Mouse (Mus musculus) heart, embryonic 11.5 days (tissue): Measurements from ENCODE around the gene Sdk2. TPM values are rescaled to one million over a fixed set of nuclear protein-coding genes. Genes with fewer than 3 reads are reported as not detected.
A peak's percentile ranks its signal among the peaks of the same experiment; 100 is the strongest.

Source experiments
- ATAC-seq: fragments of 200-750 bp; cut with Nextera tagmentation; replicated peaks from 2 replicates; pipeline ENCODE4 v1.8.0; 2017; ENCODE audit warnings: moderate library complexity; ENCODE audit not compliant: insufficient number of reproducible peaks, low FRiP score, low TSS enrichment
- H3K27ac ChIP-seq: fragments of 300-500 bp; sonication (generic); 2 replicates; pipeline ENCODE4 v1.5.1; 2014; ENCODE audit warnings: mild to moderate bottlenecking, low read depth, low read length
- H3K27me3 ChIP-seq: fragments of 300-500 bp; sonication (generic); 2 replicates; pipeline ENCODE4 v1.6.1; 2014; ENCODE audit warnings: mild to moderate bottlenecking, low read length, mixed read lengths; ENCODE audit not compliant: control insufficient read depth, insufficient read depth
- H3K36me3 ChIP-seq: fragments of 300-500 bp; sonication (generic); 2 replicates; pipeline ENCODE4 v1.6.1; 2014; ENCODE audit warnings: mild to moderate bottlenecking, low read length, moderate library complexity, mixed read lengths; ENCODE audit not compliant: control insufficient read depth, insufficient read depth
- H3K4me1 ChIP-seq: fragments of 300-500 bp; sonication (generic); 2 replicates; pipeline ENCODE4 v1.6.1; 2014; ENCODE audit warnings: low read length; ENCODE audit not compliant: control insufficient read depth, insufficient read depth
- H3K4me2 ChIP-seq: fragments of 300-500 bp; sonication (generic); 2 replicates; pipeline ENCODE4 v1.6.1; 2014; ENCODE audit warnings: mild to moderate bottlenecking, moderate library complexity
- H3K4me3 ChIP-seq: fragments of 300-500 bp; sonication (generic); 2 replicates; pipeline ENCODE4 v1.5.1; 2014; ENCODE audit warnings: low read depth, low read length
- H3K9ac ChIP-seq: fragments of 300-500 bp; sonication (generic); 2 replicates; pipeline ENCODE4 v1.6.1; 2014; ENCODE audit warnings: mild to moderate bottlenecking, low read depth, low read length, moderate library complexity
- H3K9me3 ChIP-seq: fragments of 300-500 bp; sonication (generic); replicated peaks from 2 replicates; pipeline ENCODE4 v1.6.1; 2016; ENCODE audit warnings: low read length; ENCODE audit not compliant: control insufficient read depth
- WGBS: fragments of 180-500 bp; shearing (Covaris S2); extraction: QIAGEN DNeasy Blood & Tissue Kit; methylation state at CpG from one replicate; pipeline ENCODE4 v1.1.7; 2014; ENCODE audit not compliant: insufficient replicate concordance; 5-methylcytosine and 5-hydroxymethylcytosine counted together
- polyA plus RNA-seq: library from polyadenylated mRNA; unstranded; fragments of >200 nt; fragmentation: Nextera tagmentation; extraction: Ambion mirVana; gene quantifications from 2 replicates; pipeline ENCODE4 v1.2.1, GENCODE M21; 2014

The Sdk2 gene
- polyA plus RNA-seq, 1 experiment from 2014 or later, result 1.9 TPM

DNA sequence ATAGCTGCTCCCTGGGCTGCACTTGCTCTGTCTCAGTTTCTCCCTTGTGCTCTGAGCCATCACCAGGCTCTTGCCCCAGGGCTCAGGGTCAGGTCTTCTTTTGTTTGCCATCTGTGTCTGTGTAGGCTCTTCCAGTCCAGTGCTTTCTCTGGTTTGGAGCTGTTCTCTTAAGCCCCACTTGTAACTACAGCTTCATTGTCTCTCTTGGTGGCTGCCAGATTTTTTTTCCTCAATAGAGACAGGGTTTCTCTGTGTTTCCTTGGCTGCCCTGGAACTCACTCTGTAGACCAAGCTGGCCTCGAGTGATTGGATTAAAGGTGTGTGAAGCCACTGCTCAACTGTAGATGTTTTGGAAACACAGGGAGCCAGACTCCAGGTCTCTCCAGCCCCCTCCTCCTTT, 247.8 kb downstream of the Sdk2 start:
- Histone ChIP-seq H3K9ac (no peak overlapping the region), H3K4me3 (no peak overlapping the region), H3K4me2 (no peak overlapping the region), H3K27ac (no peak overlapping the region), H3K4me1 (no peaks in the 10 kb centered on the region; the same call in 1 of the 2 replicates), H3K27me3 (no peaks in the 10 kb centered on the region), H3K36me3 (no peaks in the 10 kb centered on the region), H3K9me3 (no peaks in the 10 kb centered on the region)
- WGBS, result 64% methylated on average over 1 of the region's 1 CpGs
- ATAC-seq, result no peak

DNA sequence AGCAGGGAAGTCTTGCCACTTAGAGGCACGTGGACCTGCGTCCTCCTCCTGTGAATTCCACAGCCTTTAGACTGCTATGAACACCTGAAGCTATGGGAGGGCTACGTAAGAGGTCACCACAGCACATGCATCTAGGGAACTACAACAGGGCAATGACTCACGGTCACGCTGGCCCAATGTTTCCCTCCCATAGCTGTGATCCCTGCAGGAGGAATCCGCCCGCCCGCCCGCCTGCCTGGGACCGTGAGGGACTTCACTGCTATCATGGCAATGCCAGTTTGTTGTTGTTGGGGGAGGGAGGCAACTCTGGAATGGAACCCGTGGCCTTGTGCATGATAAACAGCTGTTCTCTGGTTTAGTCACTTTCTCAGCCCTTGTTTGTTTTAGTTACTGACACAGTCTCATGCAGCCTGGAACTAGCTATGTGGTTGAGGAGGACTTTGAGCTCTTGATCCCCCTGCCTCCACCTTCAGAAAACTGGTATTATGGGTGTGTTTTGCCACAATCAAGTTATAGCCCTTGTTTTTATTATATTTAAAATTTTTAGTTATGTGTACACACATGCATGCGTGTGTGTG, 249.8 kb downstream of the Sdk2 start:
- Histone ChIP-seq H3K9ac (no peak overlapping the region), H3K27ac (no peak overlapping the region), H3K27me3 (no peaks in the 10 kb centered on the region), H3K4me3 (no peak overlapping the region), H3K36me3 (no peaks in the 10 kb centered on the region), H3K4me2 (no peak overlapping the region), H3K4me1 (no peaks in the 10 kb centered on the region; the same call in 1 of the 2 replicates), H3K9me3 (no peaks in the 10 kb centered on the region)
- ATAC-seq, result no peak
- WGBS, result 55% methylated on average over 12 of the region's 12 CpGs

GRCm38 (mm10) chr11:113816439-113816838, 250.4 kb downstream of the Sdk2 start:
- no peak overlapping the region for H3K4me2 ChIP-seq
- H3K27ac ChIP-seq, result no peak overlapping the region
- H3K4me1 ChIP-seq, result peaks cover 4% of the 10 kb centered on the region; the same call in 1 of the 2 replicates
- H3K27me3 ChIP-seq, result no peaks in the 10 kb centered on the region
- H3K36me3 ChIP-seq, result no peaks in the 10 kb centered on the region
- no peak for ATAC-seq
- no peak overlapping the region for H3K4me3 ChIP-seq
- no peak overlapping the region for H3K9ac ChIP-seq
- WGBS, result 75% methylated on average over 4 of the region's 4 CpGs
- H3K9me3 ChIP-seq, result no peaks in the 10 kb centered on the region

DNA sequence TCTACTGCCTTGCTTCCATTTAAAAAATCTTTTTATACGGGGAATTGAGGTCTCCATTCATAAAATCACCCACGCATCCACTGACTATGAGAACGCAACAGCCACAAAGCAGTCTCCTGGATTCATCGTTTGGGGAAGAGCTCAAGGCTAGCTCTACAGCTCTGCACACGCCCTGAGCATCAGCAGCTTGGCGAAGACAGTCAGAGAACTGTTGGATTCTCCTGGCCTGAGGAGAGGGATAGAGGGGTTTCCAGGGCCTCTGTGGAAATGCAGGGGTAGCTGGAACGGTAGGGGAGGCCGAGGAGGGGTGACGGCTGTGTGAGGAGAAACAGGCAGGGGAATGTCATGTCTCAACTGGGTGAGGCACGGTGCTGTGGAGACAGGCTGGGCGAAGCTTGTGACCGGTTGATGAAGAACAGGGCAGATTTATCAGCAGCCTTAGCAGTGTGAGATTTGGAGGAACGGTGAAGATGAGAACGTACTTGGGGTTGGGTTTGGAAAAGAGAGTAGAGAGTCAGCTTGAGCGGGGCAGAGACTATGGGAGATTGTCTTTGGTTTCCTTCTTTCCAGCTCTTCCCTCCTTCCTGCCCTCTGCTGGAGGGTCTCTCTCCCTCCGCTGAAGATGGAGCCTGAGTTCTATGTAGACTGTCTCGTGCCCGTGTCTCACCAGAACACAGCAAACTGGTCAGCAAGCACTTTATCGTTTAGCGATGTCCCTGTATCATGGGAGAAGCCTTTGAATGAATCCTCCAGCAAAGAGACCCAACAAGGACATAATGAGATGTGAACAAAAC, 255.1 kb downstream of the Sdk2 start:
- H3K4me1 ChIP-seq, result peaks cover 17% of the 10 kb centered on the region
- H3K4me2 ChIP-seq, result peak overlapping the region; percentile 55
- whole genome bisulfite sequencing, result 30% methylated on average over 20 of the region's 20 CpGs
- no peaks in the 10 kb centered on the region for H3K9me3 ChIP-seq
- ATAC-seq, result no peak
- no peaks in the 10 kb centered on the region for H3K27me3 ChIP-seq
- no peak overlapping the region for H3K4me3 ChIP-seq
- H3K9ac ChIP-seq, result 0 out of 2 replicates have a peak overlapping the region, but pooled peaks have one; percentile 56
- H3K27ac ChIP-seq, result peak overlapping the region; percentile 29; the same call in 1 of the 2 replicates
- H3K36me3 ChIP-seq, result no peaks in the 10 kb centered on the region

GRCm38 (mm10) chr11:113810638-113811545, 256.0 kb downstream of the Sdk2 start:
- H3K27me3 ChIP-seq, result no peaks in the 10 kb centered on the region
- no peaks in the 10 kb centered on the region for H3K36me3 ChIP-seq
- 0 out of 2 replicates have a peak, but pooled peaks have one; percentile 32 for ATAC-seq
- peaks cover 25% of the 10 kb centered on the region for H3K4me1 ChIP-seq
- H3K4me3 ChIP-seq, result no peak overlapping the region
- peak overlapping the region; percentile 43; the same call in 1 of the 2 replicates for H3K9ac ChIP-seq
- H3K9me3 ChIP-seq, result no peaks in the 10 kb centered on the region
- H3K27ac ChIP-seq, result 0 out of 2 replicates have a peak overlapping the region, but pooled peaks have one; percentile 29
- peak overlapping the region; percentile 55 for H3K4me2 ChIP-seq
- WGBS, result 52% methylated on average over 24 of the region's 24 CpGs

DNA sequence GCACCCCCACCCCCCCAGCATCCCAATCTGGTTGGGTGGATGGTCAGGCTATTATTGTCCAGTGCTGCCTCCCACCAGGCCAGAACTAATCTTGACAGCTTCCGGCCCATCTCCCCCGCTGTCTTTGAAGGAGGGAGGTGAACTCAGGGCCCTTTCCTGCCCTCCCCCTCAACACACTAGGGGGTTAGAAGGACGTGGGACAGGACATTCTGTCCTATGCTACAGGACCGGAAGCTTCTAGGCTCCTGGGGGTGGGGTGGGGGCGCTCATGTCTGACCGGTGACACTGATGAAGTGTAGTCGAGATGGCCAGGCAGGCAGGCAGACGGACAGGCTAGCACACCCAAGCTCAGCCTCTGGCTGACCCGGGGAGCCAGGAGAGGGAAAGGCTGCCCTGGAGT, 259.8 kb downstream of the Sdk2 start:
- H3K9me3 ChIP-seq, result no peaks in the 10 kb centered on the region
- no peak overlapping the region for H3K4me2 ChIP-seq
- WGBS, result 9% methylated on average over 9 of the region's 9 CpGs
- H3K4me3 ChIP-seq, result no peak overlapping the region
- H3K27ac ChIP-seq, result no peak overlapping the region
- H3K27me3 ChIP-seq, result no peaks in the 10 kb centered on the region
- peaks cover 37% of the 10 kb centered on the region for H3K4me1 ChIP-seq
- ATAC-seq, result peak; percentile 31; the same call in 1 of the 2 replicates
- H3K9ac ChIP-seq, result no peak overlapping the region
- H3K36me3 ChIP-seq, result no peaks in the 10 kb centered on the region

- Histone ChIP-seq H3K27me3 (no peaks in the 10 kb centered on the region), H3K4me1 (peaks cover 40% of the 10 kb centered on the region), H3K4me2 (no peak overlapping the region; the same call in 1 of the 2 replicates), H3K9me3 (no peaks in the 10 kb centered on the region), H3K36me3 (no peaks in the 10 kb centered on the region), H3K27ac (peak overlapping the region; percentile 15; the same call in 1 of the 2 replicates), H3K4me3 (no peak overlapping the region), H3K9ac (no peak overlapping the region)
- 31% methylated on average over 9 of the region's 9 CpGs for WGBS
- ATAC-seq, result no peak
Measured at GRCm38 (mm10) chr11:113806382-113807077, 260.3 kb downstream of the Sdk2 start.

DNA sequence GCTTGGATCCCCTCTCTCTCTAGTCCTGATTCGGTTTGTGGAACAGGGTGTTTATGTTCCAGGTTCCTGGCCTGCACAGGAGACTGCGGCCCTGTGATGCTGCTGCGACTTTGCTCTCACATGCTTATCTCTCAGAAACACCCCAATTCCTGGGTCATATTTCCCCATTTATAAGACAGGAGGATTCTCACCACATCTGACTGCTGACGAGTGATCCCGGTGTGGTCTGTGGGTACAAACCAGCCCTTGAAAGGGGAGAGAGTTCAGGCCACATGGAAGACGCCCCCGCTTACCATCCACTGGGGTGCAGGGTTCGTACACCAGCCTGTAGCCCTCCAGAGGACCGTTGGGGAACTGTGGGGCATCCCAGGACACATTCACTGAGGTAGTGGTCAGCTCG, 260.9 kb downstream of the Sdk2 start:
- WGBS, result 51% methylated on average over 10 of the region's 10 CpGs
- Histone ChIP-seq H3K9ac (no peak overlapping the region), H3K27ac (0 out of 2 replicates have a peak overlapping the region, but pooled peaks have one; percentile 15)

More for the DNA sequence above, 260.9 kb downstream of the Sdk2 start:
- no peak for ATAC-seq
- Histone ChIP-seq H3K4me2 (no peak overlapping the region), H3K9me3 (no peaks in the 10 kb centered on the region), H3K36me3 (no peaks in the 10 kb centered on the region), H3K4me3 (no peak overlapping the region), H3K27me3 (no peaks in the 10 kb centered on the region), H3K4me1 (peaks cover 41% of the 10 kb centered on the region)
